Mouse (Mus musculus): ENCODE measurements around the gene Proser2.

DNA sequence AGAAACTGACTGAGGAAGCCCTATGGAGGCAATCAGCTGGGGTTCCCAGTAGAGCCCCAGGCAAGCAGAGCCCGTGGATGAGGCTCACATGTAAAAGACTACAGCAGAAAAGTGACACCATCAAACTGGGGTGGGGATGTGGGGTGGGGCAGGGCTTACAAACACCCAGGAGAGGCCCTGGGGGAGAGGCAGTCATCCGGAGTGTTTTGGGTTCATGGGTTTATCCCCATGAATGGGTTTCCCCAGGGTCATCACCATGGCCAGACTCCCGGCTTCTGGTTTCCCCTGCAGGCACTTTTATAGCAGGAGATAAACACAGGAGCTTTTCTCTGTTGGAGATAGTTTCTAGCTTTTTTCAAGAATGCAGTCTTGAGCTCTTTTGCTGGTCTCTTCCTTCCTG is 43.0 kb upstream of the Proser2 start:
- TF ChIP-seq POLR2A (IDR thresholded peaks at IDR 0.05; ENCODE audit: insufficient read length, low read depth) = no peak
- TF ChIP-seq E2F4 (IDR thresholded peaks at IDR 0.05; ENCODE audit: insufficient read depth) = no peak
- no peak for TF ChIP-seq POLR2AphosphoS2 (IDR thresholded peaks at IDR 0.05; ENCODE audit: insufficient read length, low read depth)
